Mouse (Mus musculus) urinary bladder, postnatal 4 days (tissue): Measurements from ENCODE around the gene Ptpn4.

ENCODE experiments used
- DNase-seq, 2 experiments: peaks; one replicate each; pipeline ENCODE4 v3.0.0; 2021 to 2022; ENCODE audit warnings: low spot score in 2 of 2

The Ptpn4 gene

GRCm38 (mm10) chr1:119641090-119641812 lies 196.2 kb downstream of the Ptpn4 start:
- DNase-seq: no peak

- DNase-seq: no peak
Measured at GRCm38 (mm10) chr1:119640006-119640405, 197.4 kb downstream of the Ptpn4 start.

GRCm38 (mm10) chr1:119637188-119638023 lies 200.0 kb downstream of the Ptpn4 start:
- no peak for DNase-seq

GRCm38 (mm10) chr1:119634746-119635145 lies 202.7 kb downstream of the Ptpn4 start:
- no peak for DNase-seq

GRCm38 (mm10) chr1:119630428-119630827 lies 207.0 kb downstream of the Ptpn4 start:
- no peak for DNase-seq

- no peak for DNase-seq
Measured at GRCm38 (mm10) chr1:119626837-119627236, 210.6 kb downstream of the Ptpn4 start.

GRCm38 (mm10) chr1:119624444-119624843 lies 213.0 kb downstream of the Ptpn4 start:
- no peak for DNase-seq

GRCm38 (mm10) chr1:119605396-119605795 lies 232.0 kb downstream of the Ptpn4 start:
- DNase-seq: no peak
